Mouse (Mus musculus) brain, adult 2 months (tissue): Measurements from ENCODE around the gene Zfp385b.
"Not testable (repeated sequence)": the region's sequence is repeated elsewhere in the genome, so short reads cannot be mapped to it uniquely, and the experiment has no call there.

Experiments
- DNase-seq: peaks from one replicate; pipeline ENCODE4 v3.0.0; 2011; ENCODE audit warnings: low read depth, low spot score

Gene Zfp385b

GRCm38 (mm10) chr2:77470716-77471115, 348.7 kb downstream of the Zfp385b start:
- no peak for DNase-seq

GRCm38 (mm10) chr2:77461413-77461812, 358.0 kb downstream of the Zfp385b start:
- no peak for DNase-seq

GRCm38 (mm10) chr2:77460011-77460410, 359.4 kb downstream of the Zfp385b start:
- DNase-seq = no peak

GRCm38 (mm10) chr2:77458431-77458830, 361.0 kb downstream of the Zfp385b start:
- DNase-seq = no peak

- no peak for DNase-seq
These were observed 362.3 kb downstream of the Zfp385b start for GRCm38 (mm10) chr2:77457120-77457519.

- peak; percentile 74 for DNase-seq
These were observed 362.8 kb downstream of the Zfp385b start for GRCm38 (mm10) chr2:77456602-77457001.

- no peak for DNase-seq
These were observed 365.0 kb downstream of the Zfp385b start for GRCm38 (mm10) chr2:77454341-77454937.

- DNase-seq = no peak
These were observed 365.7 kb downstream of the Zfp385b start for GRCm38 (mm10) chr2:77453786-77454185.

GRCm38 (mm10) chr2:77450017-77450416, 369.4 kb downstream of the Zfp385b start:
- DNase-seq = not testable (repeated sequence)

- no peak for DNase-seq
These were observed 370.4 kb downstream of the Zfp385b start for GRCm38 (mm10) chr2:77448951-77449480.

- DNase-seq = no peak
These were observed 375.2 kb downstream of the Zfp385b start for GRCm38 (mm10) chr2:77444282-77444681.

GRCm38 (mm10) chr2:77440591-77440990, 378.8 kb downstream of the Zfp385b start:
- DNase-seq = no peak

GRCm38 (mm10) chr2:77436241-77436759, 383.1 kb downstream of the Zfp385b start:
- peak; percentile 53 for DNase-seq

- DNase-seq = no peak
These were observed 400.0 kb downstream of the Zfp385b start for GRCm38 (mm10) chr2:77419476-77419875.

GRCm38 (mm10) chr2:77418078-77418477, 401.4 kb downstream of the Zfp385b start:
- DNase-seq = no peak

GRCm38 (mm10) chr2:77412171-77412570, 407.3 kb downstream of the Zfp385b start:
- DNase-seq = no peak

GRCm38 (mm10) chr2:77411612-77412011, 407.8 kb downstream of the Zfp385b start:
- no peak for DNase-seq

GRCm38 (mm10) chr2:77409521-77410135, 409.8 kb downstream of the Zfp385b start:
- DNase-seq = no peak

- DNase-seq = peak; percentile 45
These were observed 410.5 kb downstream of the Zfp385b start for GRCm38 (mm10) chr2:77408972-77409371.

GRCm38 (mm10) chr2:77402329-77402728, 417.1 kb downstream of the Zfp385b start:
- no peak for DNase-seq

GRCm38 (mm10) chr2:77401438-77402235, 417.8 kb downstream of the Zfp385b start:
- peak; percentile 72 for DNase-seq

GRCm38 (mm10) chr2:77393881-77394280, 425.6 kb downstream of the Zfp385b start:
- no peak for DNase-seq
